Mouse (Mus musculus) lung, postnatal 0 days (tissue): ENCODE measurements around the gene Baiap2l1. TPM values are rescaled to one million over a fixed set of nuclear protein-coding genes. Genes with fewer than 3 reads are reported as not detected.

Experiments used
- ATAC-seq: fragments of 200-750 bp; cut with Nextera tagmentation; 2 replicates; pipeline ENCODE4 v1.8.0; 2017; ENCODE audit warnings: moderate library complexity
- DNase-seq: peaks from one replicate; pipeline ENCODE4 v3.0.0-alpha.2; 2016; ENCODE audit warnings: low spot score
- H3K27ac ChIP-seq: fragments of 300-500 bp; sonication (generic); 2 replicates; pipeline ENCODE4 v1.5.1; 2014; ENCODE audit warnings: antibody characterized with exemption, mild to moderate bottlenecking, low read length, mixed read lengths
- H3K27me3 ChIP-seq: fragments of 300-500 bp; sonication (generic); replicated peaks from 2 replicates; pipeline ENCODE4 v1.6.1; 2014; ENCODE audit warnings: low read length, mixed read lengths; ENCODE audit not compliant: insufficient read depth
- H3K36me3 ChIP-seq: fragments of 300-500 bp; sonication (generic); 2 replicates; pipeline ENCODE4 v1.6.1; 2014; ENCODE audit warnings: low read length, mixed read lengths; ENCODE audit not compliant: insufficient read depth
- H3K4me1 ChIP-seq: fragments of 300-500 bp; sonication (generic); 2 replicates; pipeline ENCODE4 v1.6.1; 2014; ENCODE audit warnings: antibody characterized with exemption, low read depth, low read length, mixed read lengths; ENCODE audit not compliant: insufficient read depth
- H3K4me2 ChIP-seq: fragments of 300-500 bp; sonication (generic); replicated peaks from 2 replicates; pipeline ENCODE4 v1.6.1; 2014; ENCODE audit warnings: low read depth, mild to moderate bottlenecking, low read length, moderate library complexity, mixed read lengths
- H3K4me3 ChIP-seq: fragments of 300-500 bp; sonication (generic); 2 replicates; pipeline ENCODE4 v1.5.1; 2014; ENCODE audit warnings: low read depth, low read length
- H3K9ac ChIP-seq: fragments of 300-500 bp; sonication (generic); replicated peaks from 2 replicates; pipeline ENCODE4 v1.6.1; 2014; ENCODE audit warnings: low read depth, mild to moderate bottlenecking
- H3K9me3 ChIP-seq: fragments of 300-500 bp; sonication (generic); 2 replicates; pipeline ENCODE4 v1.6.1; 2016; ENCODE audit warnings: low read length, mixed read lengths
- CTCF ChIP-seq: IDR thresholded peaks from 2 replicates; pipeline ENCODE4 v1.5.1; 2016; ENCODE audit warnings: antibody characterized with exemption, mild to moderate bottlenecking
- EP300 ChIP-seq: IDR thresholded peaks from 2 replicates; pipeline ENCODE4 v1.6.1; 2016; ENCODE audit warnings: antibody characterized with exemption, mild to moderate bottlenecking, control low read depth
- WGBS: fragments of 180-500 bp; shearing (Covaris S2); extraction: QIAGEN DNeasy Blood & Tissue Kit; methylation state at CpG from one replicate; pipeline ENCODE4 v1.1.7; 2014; 5-methylcytosine and 5-hydroxymethylcytosine counted together
- polyA plus RNA-seq: library from polyadenylated mRNA; unstranded; fragments of >200 nt; fragmentation: Nextera tagmentation; extraction: Ambion mirVana; gene quantifications from 2 replicates; pipeline ENCODE4 v1.2.1, GENCODE M21; 2015

The Baiap2l1 gene
- polyA plus RNA-seq, 1 experiment from 2014 or later: 18.3 TPM

- Histone ChIP-seq H3K27me3 (no peaks in the 10 kb centered on the region), H3K4me1 (peaks cover 10% of the 10 kb centered on the region; the same call in 1 of the 2 replicates), H3K4me3 (no peak within 1 kb of the TSS), H3K9ac (no peak within 1 kb of the TSS), H3K36me3 (no peaks in the 10 kb centered on the region), H3K27ac (no peak within 1 kb of the TSS), H3K9me3 (no peaks in the 10 kb centered on the region), H3K4me2 (no peak within 1 kb of the TSS)
- no peak for ATAC-seq
- TF ChIP-seq EP300 (no peak), CTCF (no peak)
- no peak for DNase-seq
- WGBS: 93% methylated on average over 7 of the region's 7 CpGs
These were observed 113.9 kb downstream of the Baiap2l1 start, which contains the start of gene Bri3 for GRCm38 (mm10) chr5:144243901-144244487. Bri3 (plus strand) TSS chr5:144244437.

GRCm38 (mm10) chr5:144238969-144239368, 118.9 kb downstream of the Baiap2l1 start:
- Histone ChIP-seq H3K4me2 (no peak overlapping the region), H3K9ac (no peak overlapping the region), H3K36me3 (no peaks in the 10 kb centered on the region), H3K4me1 (no peaks in the 10 kb centered on the region), H3K4me3 (no peak overlapping the region), H3K27ac (no peak overlapping the region), H3K9me3 (no peaks in the 10 kb centered on the region), H3K27me3 (no peaks in the 10 kb centered on the region)
- no peak for TF ChIP-seq EP300
- no peak for TF ChIP-seq CTCF
- no peak for DNase-seq
- ATAC-seq: no peak
- WGBS: 91% methylated on average over 1 of the region's 1 CpGs

GRCm38 (mm10) chr5:144234714-144235113, 123.2 kb downstream of the Baiap2l1 start:
- Histone ChIP-seq H3K27ac (no peak overlapping the region), H3K36me3 (no peaks in the 10 kb centered on the region), H3K9ac (no peak overlapping the region), H3K4me2 (no peak overlapping the region), H3K9me3 (no peaks in the 10 kb centered on the region), H3K4me1 (no peaks in the 10 kb centered on the region), H3K27me3 (no peaks in the 10 kb centered on the region), H3K4me3 (no peak overlapping the region)
- WGBS: 63% methylated on average over 7 of the region's 7 CpGs
- peak; percentile 31 for DNase-seq
- no peak for TF ChIP-seq EP300
- TF ChIP-seq CTCF: no peak
- peak; percentile 57 for ATAC-seq

GRCm38 (mm10) chr5:144234222-144234621, 123.7 kb downstream of the Baiap2l1 start:
- whole genome bisulfite sequencing: 61% methylated on average over 6 of the region's 6 CpGs
- DNase-seq (no peak), ATAC-seq (peak; percentile 47; the same call in 1 of the 2 replicates)
- H3K9me3 ChIP-seq: no peaks in the 10 kb centered on the region
- no peaks in the 10 kb centered on the region for H3K27me3 ChIP-seq
- no peak for TF ChIP-seq CTCF
- no peak for TF ChIP-seq EP300
- no peak overlapping the region for H3K4me3 ChIP-seq
- H3K36me3 ChIP-seq: no peaks in the 10 kb centered on the region
- no peaks in the 10 kb centered on the region for H3K4me1 ChIP-seq
- H3K9ac ChIP-seq: no peak overlapping the region
- H3K27ac ChIP-seq: no peak overlapping the region
- no peak overlapping the region for H3K4me2 ChIP-seq

GRCm38 (mm10) chr5:144232531-144232930, 125.4 kb downstream of the Baiap2l1 start:
- no peak overlapping the region for H3K4me3 ChIP-seq
- DNase-seq (no peak), ATAC-seq (no peak)
- H3K27ac ChIP-seq: no peak overlapping the region
- no peaks in the 10 kb centered on the region for H3K27me3 ChIP-seq
- no peaks in the 10 kb centered on the region for H3K9me3 ChIP-seq
- H3K4me1 ChIP-seq: no peaks in the 10 kb centered on the region
- H3K36me3 ChIP-seq: no peaks in the 10 kb centered on the region
- WGBS: 86% methylated on average over 5 of the region's 5 CpGs
- H3K4me2 ChIP-seq: no peak overlapping the region
- no peak overlapping the region for H3K9ac ChIP-seq
- TF ChIP-seq CTCF (no peak), EP300 (no peak)

- Histone ChIP-seq H3K9ac (no peak overlapping the region), H3K4me2 (no peak overlapping the region), H3K27ac (no peak overlapping the region), H3K4me1 (no peaks in the 10 kb centered on the region), H3K27me3 (no peaks in the 10 kb centered on the region), H3K9me3 (no peaks in the 10 kb centered on the region), H3K36me3 (no peaks in the 10 kb centered on the region), H3K4me3 (no peak overlapping the region)
- ATAC-seq (peak; percentile 34; the same call in 1 of the 2 replicates), DNase-seq (peak; percentile 73)
- TF ChIP-seq EP300 (no peak), CTCF (peak; percentile 72)
- 67% methylated on average over 1 of the region's 1 CpGs for WGBS
These were observed 126.5 kb downstream of the Baiap2l1 start for GRCm38 (mm10) chr5:144231410-144231809.
